Mouse (Mus musculus): ENCODE measurements at regions not wholly inside any gene's neighbourhood (a gene's known extent, or its start where the extent isn't known, plus 50 kb on each side); places are given as distances from the start of the nearest gene placed in this dataset.
"Not testable (repeated sequence)": the region's sequence is repeated elsewhere in the genome, so short reads cannot be mapped to it uniquely, and the experiment has no call there.

GRCm38 (mm10) chr14:87215099-87215498, 74.1 kb upstream of the Diaph3 start:
- peak; percentile 31 for DNase-seq

GRCm38 (mm10) chr14:87217042-87217441, 76.0 kb upstream of the Diaph3 start:
- DNase-seq, result no peak

- no peak for DNase-seq
These were observed 78.9 kb upstream of the Diaph3 start for GRCm38 (mm10) chr14:87219975-87220374.

- DNase-seq, result no peak
These were observed 83.8 kb upstream of the Diaph3 start for GRCm38 (mm10) chr14:87224870-87225269.

GRCm38 (mm10) chr14:87249258-87249657, 108.2 kb upstream of the Diaph3 start:
- DNase-seq, result no peak

- DNase-seq, result no peak
These were observed 114.6 kb upstream of the Diaph3 start for GRCm38 (mm10) chr14:87255484-87256208.

- DNase-seq, result peak; percentile 8
These were observed 120.7 kb upstream of the Diaph3 start for GRCm38 (mm10) chr14:87261726-87262125.

GRCm38 (mm10) chr14:87264826-87265225, 123.8 kb upstream of the Diaph3 start:
- no peak for DNase-seq

- DNase-seq, result no peak
These were observed 125.3 kb upstream of the Diaph3 start for GRCm38 (mm10) chr14:87266309-87266708.

GRCm38 (mm10) chr14:87289266-87289665, 127.2 kb upstream of the Tdrd3 start:
- not testable (repeated sequence) for DNase-seq

GRCm38 (mm10) chr14:87289708-87290243, 126.7 kb upstream of the Tdrd3 start:
- DNase-seq, result no peak

GRCm38 (mm10) chr14:87295206-87295605, 121.2 kb upstream of the Tdrd3 start:
- DNase-seq, result no peak

- no peak for DNase-seq
These were observed 119.3 kb upstream of the Tdrd3 start for GRCm38 (mm10) chr14:87297160-87297559.

GRCm38 (mm10) chr14:87300838-87301237, 115.6 kb upstream of the Tdrd3 start:
- no peak for DNase-seq

GRCm38 (mm10) chr14:87301564-87301963, 114.9 kb upstream of the Tdrd3 start:
- DNase-seq, result no peak

- DNase-seq, result no peak
These were observed 111.0 kb upstream of the Tdrd3 start for GRCm38 (mm10) chr14:87305481-87305880.

GRCm38 (mm10) chr14:87306011-87306410, 110.4 kb upstream of the Tdrd3 start:
- DNase-seq, result no peak

GRCm38 (mm10) chr14:87308016-87308415, 108.4 kb upstream of the Tdrd3 start:
- DNase-seq, result no peak

GRCm38 (mm10) chr14:87312318-87312717, 104.1 kb upstream of the Tdrd3 start:
- DNase-seq, result no peak

GRCm38 (mm10) chr14:87314999-87315732, 101.3 kb upstream of the Tdrd3 start:
- peak; percentile 40 for DNase-seq

- no peak for DNase-seq
These were observed 88.6 kb upstream of the Tdrd3 start for GRCm38 (mm10) chr14:87327841-87328240.

GRCm38 (mm10) chr14:87337950-87338526, 78.4 kb upstream of the Tdrd3 start:
- DNase-seq, result no peak

GRCm38 (mm10) chr14:87344540-87344939, 71.9 kb upstream of the Tdrd3 start:
- no peak for DNase-seq
